8 mouse cellular contexts compared by ENCODE assay signal in genomic region chr5:24685366-24686093, GRCm38 (mm10). TPM values are rescaled to one million over a fixed set of nuclear protein-coding genes. Genes with fewer than 3 reads are reported as not detected.
A peak's percentile ranks its signal among the peaks of the same experiment; 100 is the strongest.
DNase-seq lines count a peak whose midpoint lies in the region; ATAC-seq lines count a peak whose summit lies in the region.

Gene Nub1, plus strand, starts transcription at chr5:24685532.

- peaks cover 22% of the 10 kb centered on the region for H3K4me1 ChIP-seq in hindbrain, embryonic 15.5 days (replicated peaks)

- H3K36me3 ChIP-seq in hindbrain, embryonic 15.5 days, result peaks cover 12% of the 10 kb centered on the region

- peak within 1 kb of the TSS; percentile 87 for H3K4me3 ChIP-seq in hindbrain, embryonic 15.5 days

- ATAC-seq in hindbrain, embryonic 15.5 days (ENCODE audit: low FRiP score, low read depth), result peak; percentile 97

- no peaks in the 10 kb centered on the region for H3K9me3 ChIP-seq in hindbrain, embryonic 15.5 days

- no peaks in the 10 kb centered on the region for H3K27me3 ChIP-seq in hindbrain, embryonic 15.5 days

- peak within 1 kb of the TSS; percentile 74 for H3K9ac ChIP-seq in hindbrain, embryonic 15.5 days

- WGBS in hindbrain, embryonic 15.5 days, result under 1% methylated on average over 53 of the region's 53 CpGs

- peak within 1 kb of the TSS; percentile 94 for H3K27ac ChIP-seq in hindbrain, embryonic 15.5 days (replicated peaks)

- DNase-seq in T-cell, adult 2 months (ENCODE audit: low spot score), result peak; percentile 99
- peak; percentile 98 to 99 for DNase-seq in cerebellum, postnatal 36 days
- peak; percentile 93 to 95 for DNase-seq in frontal cortex, postnatal 36 days (ENCODE audit: low spot score in 2 of 2)
- DNase-seq in left cerebral cortex, adult 11 months (ENCODE audit: low spot score), result peak; percentile 93
- DNase-seq in lung, postnatal 4 days, result peak; percentile 99
- peak; percentile 99 for DNase-seq in retina, postnatal 7 days (ENCODE audit: low read depth, low spot score)
- peak; percentile 91 for DNase-seq in urinary bladder, adult 2 months (ENCODE audit: low spot score)

- H3K4me2 ChIP-seq in hindbrain, embryonic 15.5 days, result peak within 1 kb of the TSS; percentile 60

RNA-seq across cellular contexts. Expression of gene Nub1, which starts in this region (rescaled TPM):
- 43.9 and 49.0 TPM in 2 replicates for polyA plus RNA-seq in hindbrain, embryonic 15.5 days (2015; fragmentation: Nextera tagmentation; extraction: Ambion mirVana)
- polyA plus RNA-seq in urinary bladder, adult 2 months (2012; rRNA removed), result 47.3 and 58.5 TPM in 2 replicates

Comparison
In these comparisons a context has a peak if more than half of its experiments do, and no peak if none do; other contexts are left out.
1. Peak in every context shown above with its lines: DNase-seq, ATAC-seq, H3K4me3 ChIP-seq and H3K27ac ChIP-seq.